Mouse (Mus musculus): ENCODE data around the gene Dcp1b. TPM values are rescaled to one million over a fixed set of nuclear protein-coding genes. Genes with fewer than 3 reads are reported as not detected.

Dcp1b gene
- polyA plus RNA-seq, 1 experiment from 2014 or later = 3.2 TPM

GRCm38 (mm10) chr6:119251704-119252103 is 76.7 kb downstream of the Dcp1b start:
- H3K4me2 ChIP-seq (ENCODE audit: low read depth, low read length) = no peak overlapping the region
- no peaks in the 10 kb centered on the region for H3K4me1 ChIP-seq (ENCODE audit: control insufficient read depth, low read depth, low read length)
- H3K4me3 ChIP-seq (ENCODE audit: low read depth, low read length) = no peak overlapping the region
- H3K36me3 ChIP-seq (ENCODE audit: control insufficient read depth, insufficient read depth) = no peaks in the 10 kb centered on the region
- H3K27me3 ChIP-seq (ENCODE audit: control insufficient read depth, insufficient read depth, low read depth, low read length) = no peaks in the 10 kb centered on the region
- no peak overlapping the region for H3K9ac ChIP-seq (ENCODE audit: low read depth, low read length)
- H3K27ac ChIP-seq (ENCODE audit: low read length) = no peak overlapping the region
- 56% methylated on average over 4 of the region's 4 CpGs for WGBS (ENCODE audit: insufficient replicate concordance)
- no peaks in the 10 kb centered on the region for H3K9me3 ChIP-seq (replicated peaks; ENCODE audit: control insufficient read depth, low read length)
- ATAC-seq (ENCODE audit: low read depth) = no peak

Other genes starting within 250 kb of the Dcp1b start
- 0.20 and 0.30 TPM in 2 replicates for gene Cacna1c, start 21.2 kb downstream of the Dcp1b start, polyA plus RNA-seq (2015; fragmentation: Nextera tagmentation; extraction: Ambion mirVana)
- 0.02 TPM in 1 of 2 replicates, not detected in the other for gene Cacna2d4, start 61.3 kb downstream of the Dcp1b start, polyA plus RNA-seq (2015; fragmentation: Nextera tagmentation; extraction: Ambion mirVana)
- gene Lrtm2, start 155.5 kb downstream of the Dcp1b start, polyA plus RNA-seq (2015; fragmentation: Nextera tagmentation; extraction: Ambion mirVana) = not detected in 2 replicates
- gene Adipor2, start 242.5 kb downstream of the Dcp1b start, polyA plus RNA-seq (2015; fragmentation: Nextera tagmentation; extraction: Ambion mirVana) = 29.4 and 35.2 TPM in 2 replicates

Measured in liver, embryonic 16.5 days (tissue).